Mouse (Mus musculus): ENCODE results near the gene Pecam1.
"Not testable (repeated sequence)": the region's sequence is repeated elsewhere in the genome, so short reads cannot be mapped to it uniquely, and the experiment has no call there.

Pecam1 gene

DNA sequence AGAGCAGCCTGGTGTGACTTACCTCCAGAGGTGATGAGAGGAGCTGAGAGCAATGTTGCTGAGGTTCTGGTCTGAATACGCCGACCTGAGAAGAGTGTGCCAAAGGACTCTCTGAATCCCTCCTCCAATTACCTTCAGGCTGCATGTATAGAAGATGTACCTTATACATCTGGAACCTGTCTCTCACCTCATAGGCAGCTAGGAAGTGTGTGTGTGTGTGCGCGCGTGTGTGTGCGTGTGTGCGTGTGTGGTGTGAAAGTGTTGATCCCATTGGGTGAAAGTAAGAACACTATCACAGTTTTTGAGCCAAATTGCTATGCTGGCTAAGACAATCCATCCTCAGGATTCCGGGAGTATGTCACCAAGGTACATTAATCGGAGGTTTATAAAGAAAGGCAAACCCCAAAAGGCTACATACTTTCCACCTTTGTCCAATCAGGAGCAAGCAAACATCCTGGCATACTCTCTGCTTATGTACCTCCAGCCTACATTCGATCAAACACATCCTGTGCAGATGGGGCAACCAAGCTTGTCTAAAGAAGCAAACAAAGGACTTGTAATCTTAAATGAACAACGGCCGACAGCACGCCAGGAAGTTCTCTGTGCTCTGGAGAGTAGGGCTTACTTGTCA lies at the start of gene Pecam1:
Gene Pecam1, minus strand, starts transcription at position 508 of the 631 bp plus-strand sequence.
- DNase-seq: no peak

DNA sequence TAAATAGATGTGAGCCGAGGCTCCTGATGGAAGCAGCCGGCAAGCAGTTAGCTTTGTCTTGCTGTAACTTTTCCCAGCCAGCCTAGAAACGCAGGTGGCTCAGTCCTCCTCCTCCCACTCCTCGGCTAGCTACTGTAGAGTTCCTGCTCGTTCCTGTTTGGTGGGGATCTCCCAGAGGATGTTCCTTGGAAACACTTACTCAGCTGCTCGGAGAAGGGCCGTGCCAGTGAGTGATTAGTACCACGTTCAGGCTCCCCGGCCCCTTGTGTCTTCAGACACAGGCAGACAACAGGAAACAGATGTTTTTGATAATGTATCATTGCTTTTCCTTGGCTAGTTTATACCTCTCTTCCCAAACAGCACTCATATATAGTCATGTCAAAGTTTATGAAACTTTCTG lies 45.3 kb upstream of the Pecam1 start:
- DNase-seq: no peak

DNA sequence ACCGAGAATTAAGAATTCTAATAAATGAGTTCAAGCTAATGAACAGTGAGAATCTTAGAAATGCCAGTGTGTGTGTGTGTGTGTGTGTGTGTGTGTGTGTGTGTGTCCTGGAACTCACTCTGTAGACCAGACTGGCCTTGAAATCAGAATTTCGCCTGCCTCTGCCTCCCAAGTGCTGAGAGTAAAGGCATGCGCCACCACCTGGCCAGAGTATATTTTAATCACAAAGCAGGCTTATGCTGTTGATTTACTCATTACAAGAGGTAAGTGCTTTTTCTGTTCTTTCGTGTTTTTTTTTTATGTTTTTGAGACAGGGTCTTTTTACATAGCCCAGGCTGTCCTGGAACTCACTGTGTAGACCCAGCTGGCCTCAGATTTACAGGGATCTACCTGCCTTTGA lies 43.4 kb upstream of the Pecam1 start:
- no peak for DNase-seq

DNA sequence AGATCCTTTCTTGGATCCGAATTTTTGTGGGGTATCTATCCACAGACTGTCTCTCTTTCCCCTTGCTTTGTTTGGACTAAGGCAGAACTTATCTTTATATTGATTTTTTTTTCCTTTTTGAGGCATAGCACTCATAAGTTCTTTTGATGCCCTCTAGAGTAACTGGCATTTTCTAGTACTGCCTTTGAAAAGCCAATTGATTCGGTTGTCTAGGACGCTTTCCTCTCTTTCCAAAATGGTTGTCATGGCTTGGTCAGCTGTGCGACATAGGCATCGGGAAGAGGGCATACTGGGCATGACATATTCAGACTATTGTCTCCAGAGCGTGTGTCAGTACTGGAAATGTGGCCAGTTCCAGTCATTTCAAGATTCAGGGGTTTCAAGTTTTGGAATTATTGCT lies 39.2 kb upstream of the Pecam1 start:
- peak in 1 of 2 experiments; percentile 39 for DNase-seq

DNA sequence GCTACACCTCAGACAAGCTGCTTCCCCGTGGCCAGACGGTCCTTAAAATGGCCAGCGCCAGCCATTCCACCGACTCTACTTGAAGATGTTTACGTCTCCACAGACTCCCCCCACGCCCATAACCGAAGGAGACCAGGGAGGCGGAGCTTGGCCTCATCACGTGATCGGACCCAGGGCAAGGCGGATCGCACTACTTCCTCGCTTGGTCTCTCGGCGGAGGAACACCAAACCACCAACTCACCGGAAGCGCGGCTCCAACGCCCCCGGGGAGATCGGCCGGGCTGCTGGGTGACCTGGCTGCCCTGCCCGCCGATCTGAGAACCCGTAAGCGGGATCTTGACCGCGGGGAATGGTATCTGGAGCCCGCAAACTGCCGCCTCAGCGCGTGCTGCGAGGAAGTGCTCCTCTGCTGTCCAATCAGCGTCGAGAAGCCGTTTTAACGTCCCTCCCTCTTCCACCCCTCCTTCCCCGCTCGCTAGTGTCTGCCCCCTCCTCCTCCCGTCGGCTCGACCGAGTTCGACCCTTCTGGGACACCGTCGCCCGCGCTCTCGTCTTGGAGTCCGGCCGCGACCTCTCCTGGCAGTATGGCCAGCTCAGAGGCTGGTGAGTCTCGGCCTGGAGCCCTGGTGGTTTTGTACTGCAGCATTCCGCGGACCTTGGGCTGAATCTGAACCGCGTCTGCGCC lies 38.5 kb upstream of the Pecam1 start, which contains the start of the genes Ddx5 and Cep95:
Gene Ddx5, minus strand, starts transcription at position 411 of the 685 bp plus-strand sequence.
Gene Cep95, plus strand, starts transcription at position 478 of the 685 bp plus-strand sequence.
- DNase-seq: peak; percentile 98 to 99

DNA sequence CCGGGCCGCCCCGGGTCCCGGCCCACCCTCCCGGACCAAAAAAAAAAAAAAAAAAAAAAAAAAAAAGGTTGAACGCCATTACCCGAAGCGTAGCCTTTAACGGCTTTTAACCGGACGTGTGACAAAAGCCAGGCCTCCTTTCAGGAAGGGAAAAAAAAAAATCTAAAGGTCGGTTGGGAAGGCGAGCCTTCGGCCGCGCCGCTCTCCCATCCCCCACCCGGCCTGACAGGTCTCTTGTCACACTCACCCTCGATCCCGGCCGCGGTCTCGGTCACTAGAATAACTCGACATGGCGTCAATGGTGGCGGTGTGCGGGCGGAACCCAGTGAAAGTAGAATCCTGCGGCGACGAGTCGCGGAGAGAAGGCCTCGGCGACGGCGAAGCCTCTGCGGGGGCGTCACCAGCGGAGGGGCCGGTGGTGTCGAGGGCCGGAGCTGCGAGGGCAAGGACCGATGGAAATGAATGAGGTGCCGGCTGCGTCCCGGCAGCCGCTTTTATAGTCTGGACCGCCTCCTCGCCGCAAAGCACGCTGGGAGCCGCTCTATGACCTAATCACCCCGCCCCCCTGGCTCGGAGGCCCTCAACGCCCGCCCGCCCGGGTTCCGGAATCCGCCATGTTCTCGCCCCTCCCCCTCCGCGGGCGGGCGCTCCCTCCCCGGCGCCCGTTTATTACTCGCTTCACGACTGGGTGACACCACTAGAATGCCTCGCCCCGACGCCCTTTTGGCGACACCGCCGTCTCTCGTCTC lies 37.8 kb upstream of the Pecam1 start:
- DNase-seq: peak; percentile 100

DNA sequence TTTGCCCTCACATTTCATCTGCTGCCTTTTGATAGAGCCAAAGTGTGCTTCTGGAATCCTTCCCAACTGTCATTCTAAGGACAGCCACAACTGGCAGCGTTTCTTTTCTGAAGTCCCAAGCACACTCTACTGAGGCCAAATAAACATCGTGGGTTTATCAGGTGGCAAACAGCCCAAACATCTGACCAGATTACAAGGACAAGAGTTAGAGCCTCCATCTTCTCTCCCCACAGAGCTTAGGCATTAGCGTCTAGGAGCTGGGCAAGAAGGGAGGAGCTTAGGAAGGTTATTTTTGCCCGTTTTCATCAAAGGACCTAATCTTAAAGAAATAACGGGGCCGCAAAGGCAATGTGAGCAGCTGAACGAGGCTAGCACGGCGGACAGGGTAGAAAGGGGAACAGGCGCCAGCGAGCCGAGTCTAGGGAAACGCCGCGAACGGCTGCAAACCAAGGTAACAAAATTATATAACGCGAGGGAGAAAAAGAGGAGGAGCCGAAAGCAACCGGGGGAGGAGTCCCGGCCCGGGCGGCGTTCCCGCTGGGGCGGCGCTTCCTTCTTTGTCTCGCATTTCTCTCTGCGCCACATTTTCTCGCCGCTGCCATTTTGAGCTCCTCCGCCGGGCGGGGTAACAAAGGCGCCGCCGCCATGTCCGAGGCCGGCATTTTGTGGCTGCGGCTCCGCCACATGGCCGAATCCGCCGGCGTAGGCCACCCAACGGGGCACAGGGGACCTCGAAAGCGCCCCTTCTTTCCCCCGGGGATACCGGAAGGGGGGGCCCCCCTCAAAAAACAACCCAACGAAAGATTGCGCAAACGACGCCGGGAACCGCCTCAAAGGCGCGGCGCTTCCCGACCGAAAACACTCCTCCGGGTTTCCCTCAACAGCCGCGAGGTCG lies 37.0 kb upstream of the Pecam1 start:
- DNase-seq: peak; percentile 90 to 93

DNA sequence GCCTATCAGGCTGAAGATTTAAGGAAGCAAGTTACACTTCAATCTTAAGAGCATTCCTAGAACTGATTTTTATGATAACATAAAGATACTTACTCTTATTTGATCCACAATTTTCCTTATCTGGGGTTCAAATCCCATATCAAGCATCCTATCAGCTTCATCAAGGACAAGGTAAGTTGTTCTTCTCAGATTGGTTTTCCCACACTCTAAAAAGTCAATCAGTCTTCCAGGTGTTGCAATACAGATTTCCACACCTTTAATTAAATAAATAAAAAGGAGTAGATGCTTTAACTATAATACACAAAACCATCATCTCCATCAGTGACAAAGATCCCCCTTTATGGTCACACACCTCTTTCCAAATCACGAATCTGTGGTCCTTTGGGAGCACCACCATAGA lies 34.6 kb upstream of the Pecam1 start:
- no peak for DNase-seq

DNA sequence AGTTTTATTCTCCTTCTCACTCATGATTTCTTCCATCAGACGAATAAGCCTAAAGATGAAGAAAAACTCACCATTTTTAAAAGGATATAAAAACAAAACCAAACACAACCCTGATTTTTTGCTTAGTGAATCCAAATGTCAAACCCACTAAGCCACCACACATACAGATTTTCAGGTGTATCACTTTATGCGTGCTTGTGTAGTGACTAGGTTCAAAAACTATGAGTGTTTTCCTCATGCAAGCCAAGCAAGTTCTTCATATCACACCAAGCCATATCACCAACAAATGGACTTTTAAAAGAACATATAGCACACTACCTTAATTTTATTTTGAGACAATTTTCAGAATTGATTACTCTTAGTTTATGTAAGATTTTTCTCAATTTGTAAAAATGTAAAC lies 34.0 kb upstream of the Pecam1 start:
- no peak for DNase-seq

DNA sequence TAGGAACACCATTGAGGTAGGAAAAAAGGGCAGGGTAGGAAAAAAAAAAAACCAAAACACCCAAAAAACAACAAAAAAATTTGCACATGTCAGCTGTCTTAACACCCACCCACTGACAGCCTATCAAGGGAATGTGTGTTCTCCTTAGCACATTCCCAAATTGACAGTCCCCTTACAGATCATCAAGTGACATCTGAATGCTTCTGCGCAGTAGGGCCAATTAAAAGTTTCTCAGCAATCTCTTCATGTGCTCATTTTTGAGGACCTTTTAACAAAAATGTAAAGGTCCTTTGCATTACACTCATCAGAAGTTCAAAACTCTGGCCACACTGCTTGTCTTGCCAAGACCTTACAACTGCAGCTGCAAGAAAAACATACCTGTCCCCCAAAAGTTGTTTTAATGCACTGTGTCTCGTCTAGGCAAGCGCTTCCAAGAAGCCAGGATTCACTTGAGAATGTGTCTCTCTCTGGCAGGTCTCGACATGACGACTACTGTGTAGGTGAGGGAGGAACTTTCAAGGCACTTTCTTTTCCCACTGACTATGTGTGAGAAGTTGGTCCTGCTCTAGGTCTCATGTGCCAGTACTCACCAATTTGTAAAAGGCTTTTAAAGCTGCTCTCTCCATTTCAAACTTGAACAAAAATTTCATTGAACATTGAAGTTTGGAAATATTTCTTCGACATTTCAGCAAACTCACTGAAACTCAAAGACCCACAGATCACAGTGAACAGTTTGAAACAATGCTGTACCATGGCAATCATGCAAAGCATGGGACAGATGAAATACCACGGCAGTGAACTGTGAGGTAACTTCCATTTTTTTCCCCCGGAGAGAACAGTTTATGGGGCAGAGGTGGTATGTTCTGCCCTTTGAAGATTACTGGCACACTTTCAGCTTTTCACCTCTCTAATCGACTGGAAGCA lies 32.7 kb upstream of the Pecam1 start:
- DNase-seq: no peak

DNA sequence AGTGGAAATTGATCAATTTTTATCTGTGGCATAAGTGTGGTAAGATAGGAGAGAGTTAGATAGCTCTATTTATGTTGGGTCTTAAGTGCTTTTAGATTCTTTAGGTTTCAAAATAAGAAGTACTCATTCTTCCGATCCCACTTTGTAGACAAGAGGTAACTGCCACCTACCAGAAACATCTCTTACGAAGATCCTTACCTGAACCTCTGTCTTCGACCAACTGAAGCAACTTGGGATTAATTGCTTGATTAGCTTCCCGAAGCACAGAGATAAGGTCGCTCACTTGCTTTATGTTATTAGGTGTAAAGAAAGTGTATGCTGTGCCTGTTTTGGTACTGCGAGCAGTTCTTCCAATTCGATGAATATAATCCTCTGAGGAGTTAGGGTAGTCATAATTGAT lies 31.8 kb upstream of the Pecam1 start:
- not testable (repeated sequence) for DNase-seq

DNA sequence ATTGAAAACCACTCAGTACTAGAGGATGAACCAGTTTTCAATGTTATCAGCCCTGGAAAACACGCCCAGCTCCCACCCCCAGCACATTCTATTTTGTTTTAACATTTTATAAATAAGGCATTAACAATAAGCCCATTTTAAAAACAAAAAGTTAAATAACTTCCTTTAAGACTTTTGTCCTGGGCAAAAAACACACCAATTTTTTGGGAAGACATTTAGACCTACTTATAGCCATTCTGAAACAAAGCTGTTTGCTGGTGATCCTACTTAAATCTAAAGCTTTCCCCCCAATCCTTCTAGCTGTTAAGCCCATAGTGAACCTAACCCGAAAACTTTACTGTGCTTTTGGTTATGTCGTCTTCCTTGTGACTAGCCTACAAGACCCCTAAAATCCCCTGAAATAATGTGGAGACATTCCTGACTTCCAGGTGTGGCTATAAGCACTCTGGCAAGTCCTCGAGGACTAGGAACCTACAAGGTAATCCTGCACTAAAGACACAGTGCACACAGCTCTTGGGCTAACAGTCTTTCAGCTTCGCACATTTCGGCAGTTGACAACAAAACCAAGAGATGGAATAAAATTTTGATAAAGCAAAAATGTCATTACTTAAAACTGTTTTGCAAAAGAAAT lies 30.3 kb upstream of the Pecam1 start:
- DNase-seq: no peak

DNA sequence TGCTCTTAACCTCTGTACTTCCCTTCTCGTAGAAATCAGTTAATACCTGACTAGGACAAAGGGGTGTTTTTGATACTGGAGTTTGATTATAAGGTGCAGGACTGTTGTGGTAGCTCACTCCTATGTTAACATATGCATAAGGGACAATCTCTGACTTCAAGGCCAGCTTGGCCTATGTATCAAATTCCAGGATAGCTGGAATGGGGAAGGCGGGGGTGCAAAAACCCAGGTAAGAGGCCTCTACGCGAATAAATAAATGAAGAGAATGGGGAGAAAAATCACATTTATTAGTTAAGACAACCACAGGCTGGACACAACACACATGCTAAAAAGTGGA lies 29.6 kb upstream of the Pecam1 start:
- no peak for DNase-seq

DNA sequence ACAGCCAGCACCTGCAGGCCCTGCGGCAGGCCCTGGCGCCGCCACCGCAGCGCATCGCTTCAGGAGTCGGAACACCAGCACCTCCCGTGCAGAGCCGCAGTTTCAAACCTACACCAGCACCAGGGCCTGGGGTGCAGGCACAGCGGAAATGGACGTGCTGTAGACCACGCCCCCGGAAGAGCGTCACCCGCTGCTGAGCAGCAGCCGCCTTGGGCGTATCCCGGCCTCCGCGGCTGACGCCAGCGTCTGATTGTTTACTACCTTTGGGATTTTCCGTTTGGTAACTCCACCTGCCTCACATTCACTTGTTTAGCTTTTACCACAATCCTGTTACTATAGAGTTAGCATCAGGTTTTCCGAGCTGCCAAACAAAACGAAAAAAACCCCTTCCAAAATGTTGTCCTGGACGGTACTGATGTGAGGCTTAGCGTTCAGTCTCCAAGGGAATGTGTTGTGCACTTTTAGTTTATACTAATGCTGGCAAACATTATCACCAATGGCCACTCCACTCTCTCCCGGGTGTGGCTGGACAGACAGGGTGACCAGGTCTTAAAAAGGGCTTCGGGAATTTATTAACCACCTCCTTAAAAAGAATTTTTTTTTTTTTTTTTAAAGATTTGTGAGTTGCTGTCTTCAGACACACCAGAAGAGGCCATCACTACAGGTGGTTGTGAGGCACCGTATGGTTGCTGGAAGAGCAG lies 29.1 kb upstream of the Pecam1 start, which contains the start of gene Polg2:
Gene Polg2, minus strand, starts transcription at position 150 of the 701 bp plus-strand sequence.
- DNase-seq: peak; percentile 91 to 92

DNA sequence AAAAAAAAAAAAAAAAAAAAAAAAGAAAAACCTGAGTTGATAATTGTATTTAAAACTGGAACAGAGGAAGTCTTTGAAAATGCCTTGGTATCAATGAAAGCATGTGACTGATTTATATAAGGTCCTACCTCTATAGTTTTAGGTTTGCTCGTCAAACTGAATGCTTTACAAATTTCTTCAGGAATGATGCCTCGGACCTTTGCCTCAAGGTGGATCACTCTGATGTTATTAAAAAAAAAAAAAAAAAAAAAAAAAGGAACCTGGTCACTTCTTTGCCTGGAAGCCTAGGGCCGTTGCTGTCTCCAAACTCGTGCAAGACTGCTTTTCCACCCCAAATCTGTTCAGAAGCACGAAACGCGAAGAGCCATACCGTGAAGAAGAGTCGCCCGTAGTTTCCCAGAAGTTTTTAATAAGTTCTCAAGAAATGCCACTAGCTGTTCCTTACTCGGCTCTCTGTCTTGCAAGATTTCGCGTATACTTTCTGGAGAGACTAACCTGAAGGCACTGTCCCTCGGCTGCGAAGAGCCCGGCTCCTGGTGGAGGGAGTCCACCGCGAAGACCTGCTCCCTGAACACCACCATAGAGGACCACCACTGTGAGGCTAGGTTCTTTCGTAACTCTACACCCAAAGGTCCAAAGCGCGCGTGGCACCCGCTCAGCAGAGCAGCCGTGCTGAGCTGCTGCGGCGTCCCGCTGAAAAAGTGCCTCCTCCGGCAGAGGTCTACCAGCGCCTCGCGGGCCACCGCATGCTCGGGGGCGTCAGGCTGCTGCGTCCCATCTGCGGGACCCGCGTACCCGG lies 28.4 kb upstream of the Pecam1 start:
- DNase-seq: no peak

DNA sequence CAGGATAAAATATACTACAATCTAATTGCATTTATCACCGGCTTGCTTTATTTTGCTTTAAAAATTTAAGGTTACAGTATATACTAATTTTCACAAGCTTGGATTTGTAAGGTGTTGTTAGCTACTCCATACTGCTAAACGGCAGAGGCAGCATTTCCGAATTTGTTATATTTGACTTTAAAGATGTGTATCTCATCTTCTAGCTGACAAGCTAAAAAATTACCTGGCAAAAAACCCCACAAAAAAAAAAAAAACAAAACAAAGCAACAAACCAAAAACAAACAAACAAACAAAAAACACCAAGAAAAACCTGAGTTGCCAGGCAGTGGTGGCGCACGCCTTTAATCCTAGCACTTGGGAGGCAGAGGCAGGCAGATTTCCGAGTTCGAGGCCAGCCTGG lies 27.7 kb upstream of the Pecam1 start:
- no peak for DNase-seq

DNA sequence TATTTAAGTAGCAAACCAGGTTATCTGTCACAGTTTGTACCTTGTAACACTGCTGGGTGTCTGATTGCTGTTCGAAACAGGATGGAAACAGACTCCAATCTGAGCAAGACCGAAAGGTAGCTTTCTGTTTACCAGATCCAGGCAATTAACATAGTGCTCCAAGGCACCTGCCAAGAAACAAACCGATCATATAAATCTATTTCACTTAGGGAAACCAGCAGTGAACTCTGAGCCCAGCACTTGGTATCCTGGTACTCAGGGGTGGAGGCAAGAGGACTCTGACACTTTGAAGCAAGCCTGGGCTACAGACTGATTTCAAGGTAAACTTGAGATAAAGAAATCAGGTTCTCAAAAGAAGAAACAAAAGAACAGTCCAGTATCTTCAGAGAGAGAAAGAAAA lies 27.0 kb upstream of the Pecam1 start:
- no peak for DNase-seq

DNA sequence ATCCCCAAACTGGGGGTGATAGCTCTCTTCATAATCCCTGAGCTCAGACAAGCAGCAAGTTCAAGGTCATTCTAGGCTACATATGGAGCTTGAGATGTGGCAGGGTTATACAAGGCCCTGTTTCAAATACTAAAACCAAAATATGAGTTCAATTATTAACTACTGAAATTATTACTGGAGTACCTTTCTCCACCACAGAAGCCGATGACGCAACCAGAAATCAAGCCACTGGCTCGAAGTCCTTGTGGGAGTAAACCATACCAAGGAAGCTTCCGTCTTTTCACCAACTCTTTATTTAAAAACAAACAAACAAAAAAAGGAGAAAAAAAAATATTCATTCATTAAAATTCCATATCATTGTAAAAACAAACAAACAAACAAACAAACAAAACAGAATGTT lies 26.5 kb upstream of the Pecam1 start:
- no peak for DNase-seq

DNA sequence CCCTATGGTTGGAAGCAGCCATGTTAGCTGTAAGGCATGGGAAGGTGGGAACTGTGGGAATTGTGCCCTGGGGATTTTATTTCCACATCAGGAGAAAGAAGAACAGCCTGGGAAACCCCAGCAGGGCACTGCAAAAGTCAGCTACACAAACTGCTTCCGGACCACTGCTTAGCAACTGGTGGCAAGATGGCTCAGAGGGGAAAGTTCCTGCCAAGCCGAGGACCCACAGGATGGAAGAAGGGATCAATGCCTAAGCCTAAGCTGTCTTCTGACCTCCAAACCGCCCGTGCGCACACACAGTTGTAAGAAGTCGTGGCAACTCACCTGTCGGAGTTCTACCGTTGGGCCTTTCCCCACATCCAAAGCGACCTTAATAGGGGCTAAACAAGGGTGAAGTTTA lies 22.6 kb upstream of the Pecam1 start:
- no peak for DNase-seq

Data from cerebellum, postnatal 25 days (tissue).